Mouse (Mus musculus) lung, embryonic 16.5 days (tissue): ENCODE results near the gene Tgm1. TPM values are rescaled to one million over a fixed set of nuclear protein-coding genes. Genes with fewer than 3 reads are reported as not detected.
A peak's percentile ranks its signal among the peaks of the same experiment; 100 is the strongest.

Experiments used
- ATAC-seq: fragments of 200-750 bp; cut with Nextera tagmentation; 2 replicates; pipeline ENCODE4 v1.8.0; 2017; ENCODE audit warnings: low read depth, mild to moderate bottlenecking, moderate library complexity
- H3K27ac ChIP-seq: fragments of 300-500 bp; sonication (generic); 2 replicates; pipeline ENCODE4 v1.5.1; 2014; ENCODE audit warnings: mild to moderate bottlenecking, control low read depth, low read length
- H3K27me3 ChIP-seq: fragments of 300-500 bp; sonication (generic); 2 replicates; pipeline ENCODE4 v1.6.1; 2014; ENCODE audit warnings: low read depth, low read length, mixed read lengths; ENCODE audit not compliant: control insufficient read depth, insufficient read depth
- H3K36me3 ChIP-seq: fragments of 300-500 bp; sonication (generic); 2 replicates; pipeline ENCODE4 v1.6.1; 2014; ENCODE audit warnings: low read length; ENCODE audit not compliant: control insufficient read depth, insufficient read depth
- H3K4me1 ChIP-seq: fragments of 300-500 bp; sonication (generic); replicated peaks from 2 replicates; pipeline ENCODE4 v1.6.1; 2014; ENCODE audit warnings: low read length, mixed read lengths; ENCODE audit not compliant: control insufficient read depth, insufficient read depth
- H3K4me2 ChIP-seq: fragments of 300-500 bp; sonication (generic); 2 replicates; pipeline ENCODE4 v1.6.1; 2014; ENCODE audit warnings: low read depth, low read length, control low read depth
- H3K4me3 ChIP-seq: fragments of 300-500 bp; sonication (generic); 2 replicates; pipeline ENCODE4 v1.5.1; 2014; ENCODE audit warnings: mild to moderate bottlenecking, low read length, control low read depth
- H3K9ac ChIP-seq: fragments of 300-500 bp; sonication (generic); 2 replicates; pipeline ENCODE4 v1.6.1; 2014; ENCODE audit warnings: low read length, control low read depth
- H3K9me3 ChIP-seq: fragments of 300-500 bp; sonication (generic); 2 replicates; pipeline ENCODE4 v1.6.1; 2016; ENCODE audit warnings: low read length; ENCODE audit not compliant: control insufficient read depth
- WGBS: fragments of 180-500 bp; shearing (Covaris S2); extraction: QIAGEN DNeasy Blood & Tissue Kit; methylation state at CpG from one replicate; pipeline ENCODE4 v1.1.7; 2014; 5-methylcytosine and 5-hydroxymethylcytosine counted together
- polyA plus RNA-seq: library from polyadenylated mRNA; unstranded; fragments of >200 nt; fragmentation: Nextera tagmentation; extraction: Ambion mirVana; gene quantifications from 2 replicates; pipeline ENCODE4 v1.2.1, GENCODE M21; 2015

Gene Tgm1
- polyA plus RNA-seq, 1 experiment from 2014 or later: 3.2 TPM

- WGBS: 41% methylated on average over 6 of the region's 6 CpGs
- Histone ChIP-seq H3K4me3 (no peak overlapping the region), H3K9ac (no peak overlapping the region), H3K36me3 (no peaks in the 10 kb centered on the region), H3K27me3 (no peaks in the 10 kb centered on the region), H3K9me3 (no peaks in the 10 kb centered on the region), H3K27ac (no peak overlapping the region), H3K4me2 (no peak overlapping the region), H3K4me1 (no peaks in the 10 kb centered on the region)
- 0 out of 2 replicates have a peak, but pooled peaks have one; percentile 10 for ATAC-seq
These were observed 11.0 kb downstream of the Tgm1 start for GRCm38 (mm10) chr14:55702761-55703160.

- no peak for ATAC-seq
- no peak overlapping the region for H3K4me2 ChIP-seq
- no peaks in the 10 kb centered on the region for H3K9me3 ChIP-seq
- no peak overlapping the region for H3K4me3 ChIP-seq
- H3K27ac ChIP-seq: no peak overlapping the region
- WGBS: 55% methylated on average over 9 of the region's 9 CpGs
- H3K9ac ChIP-seq: no peak overlapping the region
- H3K36me3 ChIP-seq: no peaks in the 10 kb centered on the region
- no peaks in the 10 kb centered on the region for H3K4me1 ChIP-seq
- no peaks in the 10 kb centered on the region for H3K27me3 ChIP-seq
These were observed 12.6 kb downstream of the Tgm1 start for GRCm38 (mm10) chr14:55701131-55701530.

- 84% methylated on average over 4 of the region's 4 CpGs for WGBS
- ATAC-seq: no peak
These were observed 16.5 kb downstream of the Tgm1 start for GRCm38 (mm10) chr14:55697226-55697625.

GRCm38 (mm10) chr14:55689433-55689832 is 24.3 kb downstream of the Tgm1 start:
- Histone ChIP-seq H3K4me3 (no peak overlapping the region), H3K4me1 (no peaks in the 10 kb centered on the region), H3K9me3 (no peaks in the 10 kb centered on the region), H3K27ac (no peak overlapping the region), H3K27me3 (no peaks in the 10 kb centered on the region), H3K9ac (no peak overlapping the region), H3K4me2 (no peak overlapping the region), H3K36me3 (no peaks in the 10 kb centered on the region)
- WGBS: 69% methylated on average over 10 of the region's 10 CpGs
- no peak for ATAC-seq

More at GRCm38 (mm10) chr14:55697226-55697625, 16.5 kb downstream of the Tgm1 start:
- H3K4me3 ChIP-seq: no peak overlapping the region
- H3K9ac ChIP-seq: no peak overlapping the region
- no peak overlapping the region for H3K27ac ChIP-seq
- H3K4me2 ChIP-seq: no peak overlapping the region
- no peaks in the 10 kb centered on the region for H3K9me3 ChIP-seq
- H3K36me3 ChIP-seq: no peaks in the 10 kb centered on the region
- no peaks in the 10 kb centered on the region for H3K4me1 ChIP-seq
- no peaks in the 10 kb centered on the region for H3K27me3 ChIP-seq

GRCm38 (mm10) chr14:55682118-55682493 is 31.6 kb downstream of the Tgm1 start:
- Histone ChIP-seq H3K9ac (peak overlapping the region; percentile 78), H3K4me3 (peak overlapping the region; percentile 78), H3K27me3 (no peaks in the 10 kb centered on the region), H3K4me1 (peaks cover 10% of the 10 kb centered on the region), H3K36me3 (peaks cover 19% of the 10 kb centered on the region), H3K9me3 (no peaks in the 10 kb centered on the region), H3K4me2 (peak overlapping the region; percentile 74), H3K27ac (peak overlapping the region; percentile 90)
- 10% methylated on average over 3 of the region's 3 CpGs for WGBS
- ATAC-seq: peak; percentile 23

- peak within 1 kb of the TSS; percentile 78 for H3K9ac ChIP-seq
- H3K9me3 ChIP-seq: no peaks in the 10 kb centered on the region
- peaks cover 10% of the 10 kb centered on the region for H3K4me1 ChIP-seq
- peak; percentile 98 for ATAC-seq
- H3K36me3 ChIP-seq: peaks cover 23% of the 10 kb centered on the region
- H3K4me2 ChIP-seq: peak within 1 kb of the TSS; percentile 74
- H3K4me3 ChIP-seq: peak within 1 kb of the TSS; percentile 78
- WGBS: under 1% methylated on average over 65 of the region's 66 CpGs
- H3K27me3 ChIP-seq: no peaks in the 10 kb centered on the region
- peak within 1 kb of the TSS; percentile 90 for H3K27ac ChIP-seq
These were observed 32.3 kb downstream of the Tgm1 start, which contains the start of gene Tinf2 for GRCm38 (mm10) chr14:55681160-55682117. Gene Tinf2 (minus strand): TSS chr14:55681820.

GRCm38 (mm10) chr14:55677615-55678014 is 36.1 kb downstream of the Tgm1 start:
- Histone ChIP-seq H3K27ac (no peak overlapping the region), H3K9me3 (no peaks in the 10 kb centered on the region), H3K36me3 (peaks cover 38% of the 10 kb centered on the region), H3K4me3 (no peak overlapping the region), H3K4me2 (no peak overlapping the region), H3K4me1 (peaks cover 14% of the 10 kb centered on the region), H3K9ac (no peak overlapping the region), H3K27me3 (no peaks in the 10 kb centered on the region)
- 80% methylated on average over 4 of the region's 4 CpGs for WGBS
- no peak for ATAC-seq

- Histone ChIP-seq H3K9ac (peak overlapping the region; percentile 89), H3K4me2 (peak overlapping the region; percentile 93), H3K4me1 (peaks cover 10% of the 10 kb centered on the region), H3K27me3 (no peaks in the 10 kb centered on the region), H3K9me3 (no peaks in the 10 kb centered on the region), H3K27ac (peak overlapping the region; percentile 93), H3K4me3 (peak overlapping the region; percentile 97), H3K36me3 (peaks cover 24% of the 10 kb centered on the region)
- ATAC-seq: no peak
- 68% methylated on average over 7 of the region's 7 CpGs for WGBS
These were observed 41.0 kb downstream of the Tgm1 start for GRCm38 (mm10) chr14:55672741-55673060.

GRCm38 (mm10) chr14:55671833-55672740 is 41.6 kb downstream of the Tgm1 start, which contains the start of the genes Gmpr2 and Nedd8:
Gene Gmpr2 (plus strand): TSS chr14:55671941.
Gene Nedd8 (minus strand): TSS chr14:55672124.
- WGBS: under 1% methylated on average over 38 of the region's 38 CpGs
- Histone ChIP-seq H3K27me3 (no peaks in the 10 kb centered on the region), H3K27ac (peak within 1 kb of the TSS; percentile 93), H3K9me3 (no peaks in the 10 kb centered on the region), H3K4me3 (peak within 1 kb of the TSS; percentile 97), H3K36me3 (peaks cover 19% of the 10 kb centered on the region), H3K4me1 (peaks cover 10% of the 10 kb centered on the region), H3K4me2 (peak within 1 kb of the TSS; percentile 93), H3K9ac (peak within 1 kb of the TSS; percentile 89)
- ATAC-seq: peak; percentile 99
